Mouse (Mus musculus) myocyte (in vitro differentiated cells): ENCODE results near the gene Gprc5b.

Source experiments
- MAX ChIP-seq: IDR thresholded peaks from one replicate; pipeline ENCODE4 v1.6.1; 2011; ENCODE audit warnings: low read depth, mild to moderate bottlenecking, control low read depth
- MYOD1 ChIP-seq, 3 experiments: IDR thresholded peaks; one replicate each; pipeline ENCODE4 v1.6.1; 2011; ENCODE audit warnings: control low read depth in 2 of 3, low read depth in 2 of 3, mild to moderate bottlenecking in 2 of 3, moderate library complexity in 1 of 3; ENCODE audit not compliant: insufficient read length in 2 of 3, control insufficient read depth in 1 of 3
- POLR2A ChIP-seq: IDR thresholded peaks from one replicate; pipeline ENCODE4 v1.6.1; 2011; ENCODE audit warnings: low read depth, mild to moderate bottlenecking, control low read depth, moderate library complexity; ENCODE audit not compliant: insufficient read length
- REST ChIP-seq: IDR thresholded peaks from one replicate; pipeline ENCODE4 v1.6.1; 2011; ENCODE audit warnings: mild to moderate bottlenecking, control low read depth, moderate library complexity; ENCODE audit not compliant: insufficient read depth, insufficient read length
- TCF12 ChIP-seq: IDR thresholded peaks from one replicate; pipeline ENCODE4 v1.6.1; 2011; ENCODE audit warnings: mild to moderate bottlenecking, control low read depth; ENCODE audit not compliant: poor library complexity, insufficient read depth, severe bottlenecking

- TF ChIP-seq POLR2A (peak; percentile 81), REST (no peak), MAX (no peak), MYOD1 (IDR thresholded peaks at IDR 0.05; ENCODE audit: control insufficient read depth in 1 of 3, insufficient read length in 2 of 3, low read depth in 2 of 3) (no peak), TCF12 (no peak)
Observed at GRCm38 (mm10) chr7:118995007-118995406, at the start of gene Gprc5b.
